Mouse (Mus musculus): ENCODE data around the gene Cadps. TPM values are rescaled to one million over a fixed set of nuclear protein-coding genes. Genes with fewer than 3 reads are reported as not detected.

Gene Cadps
- total and polyA plus RNA-seq, 3 experiments: 0.09 to 0.16 TPM; not detected in 1

- TF ChIP-seq CTCF (IDR thresholded peaks at IDR 0.05) (no peak), POLR2A (IDR thresholded peaks at IDR 0.05; ENCODE audit: insufficient read depth, low read depth, low read length) (no peak), EP300 (IDR thresholded peaks at IDR 0.05; ENCODE audit: insufficient read depth, low read depth, low read length) (no peak)
- Histone ChIP-seq H3K4me3 (no peak overlapping the region), H3K4me1 (ENCODE audit: control insufficient read depth, insufficient read depth, low read length) (no peaks in the 10 kb centered on the region), H3K36me3 (ENCODE audit: control insufficient read depth, insufficient read depth, low read length) (no peaks in the 10 kb centered on the region), H3K27me3 (ENCODE audit: control insufficient read depth, insufficient read depth, low read length) (no peaks in the 10 kb centered on the region), H3K27ac (no peak overlapping the region), H3K9ac (ENCODE audit: low read depth, low read length) (no peak overlapping the region), H3K79me2 (replicated peaks; ENCODE audit: control insufficient read depth, insufficient read depth, low read length) (no peaks in the 10 kb centered on the region)
- WGBS: 81% methylated on average over 3 of the region's 3 CpGs
- no peak for DNase-seq
- intact Hi-C loops (cut with DNase I): no loop called here
These were observed 137.9 kb downstream of the Cadps start for GRCm38 (mm10) chr14:12685015-12685414.

- no peaks in the 10 kb centered on the region for H3K79me2 ChIP-seq (replicated peaks; ENCODE audit: control insufficient read depth, insufficient read depth, low read length)
- H3K27me3 ChIP-seq (ENCODE audit: control insufficient read depth, insufficient read depth, low read length): no peaks in the 10 kb centered on the region
- TF ChIP-seq EP300 (IDR thresholded peaks at IDR 0.05; ENCODE audit: insufficient read depth, low read depth, low read length) (no peak), CTCF (IDR thresholded peaks at IDR 0.05) (no peak), POLR2A (IDR thresholded peaks at IDR 0.05; ENCODE audit: insufficient read depth, low read depth, low read length) (no peak)
- no peak overlapping the region for H3K9ac ChIP-seq (ENCODE audit: low read depth, low read length)
- no peak overlapping the region for H3K4me3 ChIP-seq
- 43% methylated on average over 3 of the region's 3 CpGs for WGBS
- no peak for DNase-seq
- H3K4me1 ChIP-seq (ENCODE audit: control insufficient read depth, insufficient read depth, low read length): no peaks in the 10 kb centered on the region
- intact Hi-C loops (cut with DNase I): no loop called here
- H3K36me3 ChIP-seq (ENCODE audit: control insufficient read depth, insufficient read depth, low read length): no peaks in the 10 kb centered on the region
- H3K27ac ChIP-seq: no peak overlapping the region
These were observed 141.8 kb downstream of the Cadps start for GRCm38 (mm10) chr14:12680819-12681638.

GRCm38 (mm10) chr14:12661430-12661829 lies 161.4 kb downstream of the Cadps start:
- Histone ChIP-seq H3K27me3 (ENCODE audit: control insufficient read depth, insufficient read depth, low read length) (no peaks in the 10 kb centered on the region), H3K27ac (no peak overlapping the region), H3K36me3 (ENCODE audit: control insufficient read depth, insufficient read depth, low read length) (no peaks in the 10 kb centered on the region), H3K79me2 (replicated peaks; ENCODE audit: control insufficient read depth, insufficient read depth, low read length) (no peaks in the 10 kb centered on the region), H3K4me1 (ENCODE audit: control insufficient read depth, insufficient read depth, low read length) (no peaks in the 10 kb centered on the region), H3K4me3 (no peak overlapping the region), H3K9ac (ENCODE audit: low read depth, low read length) (no peak overlapping the region)
- TF ChIP-seq CTCF (IDR thresholded peaks at IDR 0.05): no peak
- no peak for TF ChIP-seq EP300 (IDR thresholded peaks at IDR 0.05; ENCODE audit: insufficient read depth, low read depth, low read length)
- no peak for TF ChIP-seq POLR2A (IDR thresholded peaks at IDR 0.05; ENCODE audit: insufficient read depth, low read depth, low read length)
- intact Hi-C loops (cut with DNase I): no loop called here
- 88% methylated on average over 2 of the region's 2 CpGs for WGBS
- no peak for DNase-seq

DNA sequence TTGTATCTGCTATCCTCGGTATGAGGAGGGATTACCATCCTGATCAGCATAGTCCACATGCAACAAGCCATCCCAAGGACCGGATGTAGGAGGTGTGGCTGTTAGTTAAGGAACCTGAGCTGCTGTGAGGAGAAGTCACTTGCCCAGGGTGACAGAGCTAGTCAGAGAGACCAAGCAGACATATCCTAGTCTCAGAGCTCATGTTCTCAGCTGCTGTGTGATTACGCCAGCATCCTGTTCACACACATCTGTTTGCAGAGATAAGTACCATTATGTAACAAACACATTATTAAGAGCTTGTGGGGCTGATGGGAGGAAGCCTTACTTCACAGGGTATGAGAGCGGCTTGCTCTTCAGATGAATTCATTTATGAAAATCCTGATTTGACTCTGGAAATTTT lies 165.5 kb downstream of the Cadps start:
- intact Hi-C loops (cut with DNase I): no loop called here
- H3K79me2 ChIP-seq (replicated peaks; ENCODE audit: control insufficient read depth, insufficient read depth, low read length): no peaks in the 10 kb centered on the region
- no peak overlapping the region for H3K9ac ChIP-seq (ENCODE audit: low read depth, low read length)
- no peaks in the 10 kb centered on the region for H3K36me3 ChIP-seq (ENCODE audit: control insufficient read depth, insufficient read depth, low read length)
- H3K27me3 ChIP-seq (ENCODE audit: control insufficient read depth, insufficient read depth, low read length): no peaks in the 10 kb centered on the region
- TF ChIP-seq CTCF (IDR thresholded peaks at IDR 0.05) (no peak), POLR2A (IDR thresholded peaks at IDR 0.05; ENCODE audit: insufficient read depth, low read depth, low read length) (no peak), EP300 (IDR thresholded peaks at IDR 0.05; ENCODE audit: insufficient read depth, low read depth, low read length) (no peak)
- no peak overlapping the region for H3K4me3 ChIP-seq
- WGBS: 33% methylated on average over 4 of the region's 4 CpGs
- no peaks in the 10 kb centered on the region for H3K4me1 ChIP-seq (ENCODE audit: control insufficient read depth, insufficient read depth, low read length)
- H3K27ac ChIP-seq: no peak overlapping the region
- DNase-seq: no peak

- no peak overlapping the region for H3K9ac ChIP-seq (ENCODE audit: low read depth, low read length)
- TF ChIP-seq EP300 (IDR thresholded peaks at IDR 0.05; ENCODE audit: insufficient read depth, low read depth, low read length) (no peak), POLR2A (IDR thresholded peaks at IDR 0.05; ENCODE audit: insufficient read depth, low read depth, low read length) (no peak), CTCF (IDR thresholded peaks at IDR 0.05) (no peak)
- no peak for DNase-seq
- no peaks in the 10 kb centered on the region for H3K36me3 ChIP-seq (ENCODE audit: control insufficient read depth, insufficient read depth, low read length)
- intact Hi-C loops (cut with DNase I): no loop called here
- no peaks in the 10 kb centered on the region for H3K79me2 ChIP-seq (replicated peaks; ENCODE audit: control insufficient read depth, insufficient read depth, low read length)
- no peaks in the 10 kb centered on the region for H3K27me3 ChIP-seq (ENCODE audit: control insufficient read depth, insufficient read depth, low read length)
- 74% methylated on average over 6 of the region's 6 CpGs for WGBS
- H3K4me1 ChIP-seq (ENCODE audit: control insufficient read depth, insufficient read depth, low read length): no peaks in the 10 kb centered on the region
- no peak overlapping the region for H3K27ac ChIP-seq
- no peak overlapping the region for H3K4me3 ChIP-seq
These were observed 179.9 kb downstream of the Cadps start for GRCm38 (mm10) chr14:12642868-12643512.

GRCm38 (mm10) chr14:12638762-12639161 lies 184.1 kb downstream of the Cadps start:
- TF ChIP-seq EP300 (IDR thresholded peaks at IDR 0.05; ENCODE audit: insufficient read depth, low read depth, low read length) (no peak), CTCF (IDR thresholded peaks at IDR 0.05) (no peak), POLR2A (IDR thresholded peaks at IDR 0.05; ENCODE audit: insufficient read depth, low read depth, low read length) (no peak)
- WGBS: 89% methylated on average over 2 of the region's 2 CpGs
- H3K36me3 ChIP-seq (ENCODE audit: control insufficient read depth, insufficient read depth, low read length): no peaks in the 10 kb centered on the region
- intact Hi-C loops (cut with DNase I): no loop called here
- no peak overlapping the region for H3K27ac ChIP-seq
- no peaks in the 10 kb centered on the region for H3K4me1 ChIP-seq (ENCODE audit: control insufficient read depth, insufficient read depth, low read length)
- no peak overlapping the region for H3K9ac ChIP-seq (ENCODE audit: low read depth, low read length)
- no peaks in the 10 kb centered on the region for H3K79me2 ChIP-seq (replicated peaks; ENCODE audit: control insufficient read depth, insufficient read depth, low read length)
- H3K27me3 ChIP-seq (ENCODE audit: control insufficient read depth, insufficient read depth, low read length): no peaks in the 10 kb centered on the region
- DNase-seq: no peak
- H3K4me3 ChIP-seq: no peak overlapping the region

Measured in heart, adult 2 months (tissue).